Mouse (Mus musculus) thymus, adult 2 months (tissue): Measurements from ENCODE around the gene Nup62. TPM values are rescaled to one million over a fixed set of nuclear protein-coding genes. Genes with fewer than 3 reads are reported as not detected.
"Not testable (repeated sequence)": the region's sequence is repeated elsewhere in the genome, so short reads cannot be mapped to it uniquely, and the experiment has no call there.

Experiments used
- DNase-seq: peaks from one replicate; pipeline ENCODE4 v3.0.0; 2021
- H3K27ac ChIP-seq: fragments of 200-500 bp; 2 replicates; pipeline ENCODE4 v1.5.1; 2012; ENCODE audit warnings: low read length, control low read depth; ENCODE audit not compliant: control insufficient read depth, insufficient read depth
- H3K27me3 ChIP-seq: fragments of 200-500 bp; 2 replicates; pipeline ENCODE4 v1.6.1; 2012; ENCODE audit warnings: mild to moderate bottlenecking, low read length, moderate library complexity, mixed read lengths; ENCODE audit not compliant: control insufficient read depth, insufficient read depth
- H3K36me3 ChIP-seq: fragments of 200-500 bp; 2 replicates; pipeline ENCODE4 v1.6.1; 2012; ENCODE audit warnings: mild to moderate bottlenecking, low read length, moderate library complexity; ENCODE audit not compliant: control insufficient read depth, insufficient read depth
- H3K4me1 ChIP-seq: fragments of 200-500 bp; replicated peaks from 2 replicates; pipeline ENCODE4 v1.6.1; 2012; ENCODE audit warnings: low read length; ENCODE audit not compliant: control insufficient read depth, insufficient read depth
- H3K4me3 ChIP-seq: fragments of 200-500 bp; 2 replicates; pipeline ENCODE4 v1.5.1; 2012; ENCODE audit warnings: mild to moderate bottlenecking, low read length, control low read depth, moderate library complexity; ENCODE audit not compliant: control insufficient read depth, insufficient read depth
- CTCF ChIP-seq: fragments of 200-500 bp; IDR thresholded peaks from 2 replicates; pipeline ENCODE4 v1.5.1; 2012; ENCODE audit warnings: mild to moderate bottlenecking, control low read depth, low read length, moderate library complexity, borderline replicate concordance; ENCODE audit not compliant: control insufficient read depth, poor library complexity, insufficient read depth; ENCODE audit errors: extremely low read depth
- POLR2A ChIP-seq: fragments of 200-500 bp; IDR thresholded peaks from 2 replicates; pipeline ENCODE4 v1.6.1; 2012; ENCODE audit warnings: mild to moderate bottlenecking, low read length, control low read depth, moderate library complexity; ENCODE audit not compliant: control insufficient read depth, poor library complexity, insufficient read depth; ENCODE audit errors: extremely low read depth
- WGBS: fragments of 180-500 bp; shearing (Covaris S2); methylation state at CpG from one replicate; pipeline ENCODE4 v1.1.7; 2018; 5-methylcytosine and 5-hydroxymethylcytosine counted together
- polyA plus RNA-seq: library from polyadenylated mRNA; depleted of rRNA; stranded (reverse); fragments of >200 nt; gene quantifications from 2 replicates; pipeline ENCODE4 v1.2.3, GENCODE M21; 2012; rRNA removed

The Nup62 gene
- polyA plus RNA-seq, 1 experiment: 189 TPM

DNA sequence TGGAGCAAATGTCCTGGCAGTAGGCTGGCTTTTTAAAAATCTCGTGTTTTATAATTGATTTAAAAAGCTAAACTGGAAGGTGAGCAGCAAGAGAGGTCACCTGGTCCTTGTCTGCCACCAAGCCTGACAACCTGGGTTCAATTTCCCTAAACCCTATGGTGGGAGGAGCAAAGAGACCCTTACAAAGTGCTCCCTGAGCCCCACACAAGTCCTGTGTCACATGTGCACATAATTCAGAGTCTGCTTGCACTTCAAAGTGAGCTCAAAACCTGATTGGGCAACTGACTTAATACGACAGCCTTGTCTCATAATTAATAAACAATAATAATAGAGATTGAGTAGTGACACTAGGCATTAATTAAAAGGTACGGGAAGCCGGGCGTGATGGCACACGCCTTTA, 54.7 kb downstream of the Nup62 start:
- WGBS: 90% methylated on average over 6 of the region's 6 CpGs
- Histone ChIP-seq H3K27me3 (no peaks in the 10 kb centered on the region), H3K36me3 (no peaks in the 10 kb centered on the region), H3K27ac (no peak overlapping the region), H3K4me3 (no peak overlapping the region), H3K4me1 (peaks cover 18% of the 10 kb centered on the region)
- TF ChIP-seq POLR2A (no peak), CTCF (no peak)
- no peak for DNase-seq

DNA sequence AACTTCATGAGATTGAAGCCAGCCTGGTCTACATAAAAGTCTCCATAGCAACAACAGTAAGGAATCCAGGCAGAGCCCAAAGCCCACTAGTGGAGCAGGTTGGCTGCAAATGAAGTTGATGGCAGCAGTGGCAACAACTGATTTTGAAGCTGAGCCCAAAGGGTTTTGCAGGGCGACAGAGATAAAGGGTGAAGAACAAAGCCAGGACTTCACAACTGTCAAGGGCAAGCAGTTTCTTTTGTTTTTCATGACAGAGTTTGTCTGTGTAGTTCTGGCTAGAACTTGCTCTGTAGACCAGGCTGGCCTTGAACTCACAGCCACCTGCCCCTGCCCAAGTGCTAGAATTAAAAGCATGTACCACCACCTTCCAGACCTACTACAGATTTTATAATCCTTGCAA, 55.3 kb downstream of the Nup62 start:
- WGBS: 88% methylated on average over 1 of the region's 1 CpGs

DNA sequence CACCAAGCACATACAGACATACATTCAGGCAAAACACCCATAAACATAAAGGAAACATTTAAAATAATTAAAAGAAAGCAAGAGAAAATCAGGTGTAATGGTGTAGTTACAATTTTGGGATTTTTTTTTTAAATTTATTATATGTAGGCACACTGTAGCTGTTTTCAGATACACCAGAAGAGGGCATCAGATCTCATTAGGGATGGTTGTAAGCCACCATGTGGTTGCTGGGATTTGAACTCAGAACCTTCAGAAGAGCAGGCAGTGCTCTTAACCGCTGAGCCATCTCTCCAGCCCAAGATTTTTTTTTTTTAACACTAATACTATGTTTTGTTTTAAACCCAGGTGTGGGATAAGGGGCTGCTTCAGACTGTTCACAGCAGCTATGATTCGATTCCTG, 55.9 kb downstream of the Nup62 start:
- H3K4me3 ChIP-seq, H3K36me3 ChIP-seq, DNase-seq, H3K27ac ChIP-seq, H3K27me3 ChIP-seq: not testable (repeated sequence)
- 93% methylated on average over 2 of the region's 2 CpGs for WGBS
- H3K4me1 ChIP-seq: peaks cover 14% of the 10 kb centered on the region

More for the DNA sequence above, 55.3 kb downstream of the Nup62 start:
- Histone ChIP-seq H3K4me3 (no peak overlapping the region), H3K4me1 (peaks cover 17% of the 10 kb centered on the region), H3K36me3 (no peaks in the 10 kb centered on the region), H3K27me3 (no peaks in the 10 kb centered on the region), H3K27ac (no peak overlapping the region)
- no peak for DNase-seq
- TF ChIP-seq CTCF (no peak), POLR2A (no peak)

DNA sequence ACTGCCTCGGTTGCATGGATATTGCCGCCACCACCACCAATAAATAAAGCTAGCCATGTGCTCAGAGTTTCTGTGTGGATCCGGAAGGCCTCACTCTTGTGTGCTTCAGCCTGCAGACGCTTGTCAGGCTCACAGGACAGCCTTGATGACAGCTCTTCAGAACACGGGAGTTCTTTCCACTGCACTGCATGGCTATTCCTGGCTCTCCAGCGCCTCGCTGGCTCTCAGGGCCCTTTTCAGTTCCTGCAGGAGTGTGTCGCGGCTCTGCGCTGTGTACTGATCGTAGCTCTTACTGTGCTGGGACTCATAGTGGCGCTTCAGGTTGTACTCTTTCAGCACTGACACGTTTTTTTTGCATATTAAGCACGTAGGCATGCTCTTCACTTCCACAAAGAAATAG, 61.9 kb downstream of the Nup62 start:
- H3K36me3 ChIP-seq: peaks cover 16% of the 10 kb centered on the region; the same call in 1 of the 2 replicates
- TF ChIP-seq CTCF (no peak), POLR2A (no peak)
- H3K4me1 ChIP-seq: no peaks in the 10 kb centered on the region
- no peaks in the 10 kb centered on the region for H3K27me3 ChIP-seq
- H3K4me3 ChIP-seq: no peak overlapping the region
- no peak for DNase-seq
- WGBS: 93% methylated on average over 14 of the region's 14 CpGs
- H3K27ac ChIP-seq: no peak overlapping the region

Other genes starting within 250 kb of the Nup62 start
- 28.0 and 32.0 TPM in 2 replicates for gene Napsa, start 243.7 kb upstream of the Nup62 start, polyA plus RNA-seq
- 0.82 and 1.0 TPM in 2 replicates for gene Kcnc3, start 225.4 kb upstream of the Nup62 start, polyA plus RNA-seq
- gene Myh14, start 145.2 kb upstream of the Nup62 start, polyA plus RNA-seq: 1.9 and 3.7 TPM in 2 replicates
- gene Izumo2, start 107.3 kb upstream of the Nup62 start, polyA plus RNA-seq: not detected in 2 replicates
- gene Vrk3, start 67.7 kb upstream of the Nup62 start, polyA plus RNA-seq: 105 and 111 TPM in 2 replicates
- gene Zfp473, start 65.0 kb upstream of the Nup62 start, polyA plus RNA-seq: 1.1 TPM in 2 replicates
- gene Il4i1, start 299 bp downstream of the Nup62 start, polyA plus RNA-seq: 71.7 and 74.4 TPM in 2 replicates
- gene Atf5, start 570 bp downstream of the Nup62 start, polyA plus RNA-seq: 76.5 and 102 TPM in 2 replicates
- 91.4 and 120 TPM in 2 replicates for gene Akt1s1, start 32.9 kb downstream of the Nup62 start, polyA plus RNA-seq
- 138 and 151 TPM in 2 replicates for gene Tbc1d17, start 33.0 kb downstream of the Nup62 start, polyA plus RNA-seq
- gene Pnkp, start 41.1 kb downstream of the Nup62 start, polyA plus RNA-seq: 110 and 135 TPM in 2 replicates
- gene Ptov1, start 53.7 kb downstream of the Nup62 start, polyA plus RNA-seq: 316 and 338 TPM in 2 replicates
- 220 and 266 TPM in 2 replicates for gene Med25, start 76.6 kb downstream of the Nup62 start, polyA plus RNA-seq
- gene Fuz, start 80.0 kb downstream of the Nup62 start, polyA plus RNA-seq: 60.9 and 73.3 TPM in 2 replicates
- 133 and 147 TPM in 2 replicates for gene Ap2a1, start 113.4 kb downstream of the Nup62 start, polyA plus RNA-seq
- gene Tsks, start 127.1 kb downstream of the Nup62 start, polyA plus RNA-seq: 0.29 and 1.0 TPM in 2 replicates
- 4.4 and 6.8 TPM in 2 replicates for gene Cpt1c, start 158.8 kb downstream of the Nup62 start, polyA plus RNA-seq
- 242 and 260 TPM in 2 replicates for gene Prmt1, start 170.5 kb downstream of the Nup62 start, polyA plus RNA-seq
- 227 and 277 TPM in 2 replicates for gene Irf3, start 181.6 kb downstream of the Nup62 start, polyA plus RNA-seq
- 85.6 and 87.4 TPM in 2 replicates for gene Bcl2l12, start 182.6 kb downstream of the Nup62 start, polyA plus RNA-seq
- gene Scaf1, start 200.3 kb downstream of the Nup62 start, polyA plus RNA-seq: 118 and 131 TPM in 2 replicates
- gene Rras, start 201.9 kb downstream of the Nup62 start, polyA plus RNA-seq: 41.7 and 62.3 TPM in 2 replicates
- gene Prr12, start 236.8 kb downstream of the Nup62 start, polyA plus RNA-seq: 32.7 and 43.5 TPM in 2 replicates
- 159 and 165 TPM in 2 replicates for gene Nosip, start 246.3 kb downstream of the Nup62 start, polyA plus RNA-seq
- gene Prrg2, start 246.6 kb downstream of the Nup62 start, polyA plus RNA-seq: 32.4 and 40.5 TPM in 2 replicates